Mouse (Mus musculus): ENCODE results near the gene Rragd. TPM values are rescaled to one million over a fixed set of nuclear protein-coding genes. Genes with fewer than 3 reads are reported as not detected.
A peak's percentile ranks its signal among the peaks of the same experiment; 100 is the strongest.
"Not testable (repeated sequence)": the region's sequence is repeated elsewhere in the genome, so short reads cannot be mapped to it uniquely, and the experiment has no call there.

Gene Rragd
- 100 to 1,000 TPM; 147 to 166 TPM for total RNA-seq (2021)
- long read RNA-seq, experiment 1, full-length matches to known transcripts: 13 of 50 reads
- long read RNA-seq, experiment 1, partial matches to known transcripts: 1 of 50 reads
- long read RNA-seq, experiment 1, other reads (novel, unspliced or antisense): 36 of 50 reads
- long read RNA-seq, experiment 2, full-length matches to known transcripts: 29 of 58 reads
- long read RNA-seq, experiment 2, partial matches to known transcripts: 1 of 58 reads
- long read RNA-seq, experiment 2, other reads (novel, unspliced or antisense): 28 of 58 reads

- intact Hi-C loops (cut with DNase I): loop anchor here (5.0 kb wide), 1 partner anchor 35 kb away; no protein-coding TSS in a partner anchor
- DNase-seq: peak in 1 of 2 experiments; percentile 13
Measured at GRCm38 (mm10) chr4:32982716-32983175, at the start of gene Rragd. Gene Rragd, plus strand, starts transcription at chr4:32983037.

GRCm38 (mm10) chr4:32936762-32937341, 46.0 kb upstream of the Rragd start:
- intact Hi-C loops (cut with DNase I): no loop called here
- DNase-seq: no peak

GRCm38 (mm10) chr4:32939521-32939920, 43.3 kb upstream of the Rragd start:
- intact Hi-C loops (cut with DNase I): no loop called here
- DNase-seq: no peak

- intact Hi-C loops (cut with DNase I): no loop called here
- no peak for DNase-seq
Measured at GRCm38 (mm10) chr4:32939964-32940363, 42.9 kb upstream of the Rragd start.

GRCm38 (mm10) chr4:32940984-32941383, 41.9 kb upstream of the Rragd start:
- intact Hi-C loops (cut with DNase I): no loop called here
- no peak for DNase-seq

- DNase-seq: no peak
- intact Hi-C loops (cut with DNase I): no loop called here
Measured at GRCm38 (mm10) chr4:32947631-32948030, 35.2 kb upstream of the Rragd start.

GRCm38 (mm10) chr4:32948696-32949095, 34.1 kb upstream of the Rragd start:
- intact Hi-C loops (cut with DNase I): no loop called here

GRCm38 (mm10) chr4:32950356-32951034, 32.3 kb upstream of the Rragd start, which contains the start of gene Ankrd6:
Gene Ankrd6, minus strand, starts transcription at chr4:32950841.
- intact Hi-C loops (cut with DNase I): loop anchor here (5.0 kb wide), 4 partner anchors 72 to 203 kb away; no protein-coding TSS in a partner anchor
- peak; percentile 65 to 69 for DNase-seq

More at GRCm38 (mm10) chr4:32948696-32949095, 34.1 kb upstream of the Rragd start:
- DNase-seq: no peak

- DNase-seq: no peak
- intact Hi-C loops (cut with DNase I): loop anchor here (5.0 kb wide), 4 partner anchors 71 to 204 kb away; no protein-coding TSS in a partner anchor
Measured at GRCm38 (mm10) chr4:32951035-32951940, 31.5 kb upstream of the Rragd start.

GRCm38 (mm10) chr4:32952681-32953080, 30.2 kb upstream of the Rragd start:
- DNase-seq: no peak
- intact Hi-C loops (cut with DNase I): loop anchor here (5.0 kb wide), 4 partner anchors 70 to 205 kb away; no protein-coding TSS in a partner anchor

- intact Hi-C loops (cut with DNase I): no loop called here
- no peak for DNase-seq
Measured at GRCm38 (mm10) chr4:32956423-32956822, 26.4 kb upstream of the Rragd start.

GRCm38 (mm10) chr4:32961394-32961793, 21.4 kb upstream of the Rragd start:
- intact Hi-C loops (cut with DNase I): no loop called here
- no peak for DNase-seq

- intact Hi-C loops (cut with DNase I); DNase-seq: not testable (repeated sequence)
Measured at GRCm38 (mm10) chr4:32964619-32965018, 18.2 kb upstream of the Rragd start.

GRCm38 (mm10) chr4:32977331-32977730, 5.5 kb upstream of the Rragd start:
- no peak for DNase-seq
- intact Hi-C loops (cut with DNase I): no loop called here

- no peak for DNase-seq
- intact Hi-C loops (cut with DNase I): loop anchor here (5.0 kb wide), 1 partner anchor 37 kb away; no protein-coding TSS in a partner anchor
Measured at GRCm38 (mm10) chr4:32980061-32980460, 2.8 kb upstream of the Rragd start.

- intact Hi-C loops (cut with DNase I): loop anchor here (5.0 kb wide), 1 partner anchor 36 kb away; no protein-coding TSS in a partner anchor
- DNase-seq: no peak
Measured at GRCm38 (mm10) chr4:32981617-32982016, 1.2 kb upstream of the Rragd start.

GRCm38 (mm10) chr4:32982041-32982715, 659 bp upstream of the Rragd start:
- no peak for DNase-seq

GRCm38 (mm10) chr4:32983176-32984155, 629 bp downstream of the Rragd start:
- intact Hi-C loops (cut with DNase I): loop anchor here (5.0 kb wide), 1 partner anchor 34 kb away; no protein-coding TSS in a partner anchor
- peak; percentile 43 to 59 for DNase-seq

More at GRCm38 (mm10) chr4:32982041-32982715, 659 bp upstream of the Rragd start:
- intact Hi-C loops (cut with DNase I): loop anchor here (5.0 kb wide), 1 partner anchor 35 kb away; no protein-coding TSS in a partner anchor

Measured in gastrocnemius, postnatal 36 days (tissue).